Comparison of ENCODE assay signal across 7 mouse cellular contexts in the genomic region with DNA sequence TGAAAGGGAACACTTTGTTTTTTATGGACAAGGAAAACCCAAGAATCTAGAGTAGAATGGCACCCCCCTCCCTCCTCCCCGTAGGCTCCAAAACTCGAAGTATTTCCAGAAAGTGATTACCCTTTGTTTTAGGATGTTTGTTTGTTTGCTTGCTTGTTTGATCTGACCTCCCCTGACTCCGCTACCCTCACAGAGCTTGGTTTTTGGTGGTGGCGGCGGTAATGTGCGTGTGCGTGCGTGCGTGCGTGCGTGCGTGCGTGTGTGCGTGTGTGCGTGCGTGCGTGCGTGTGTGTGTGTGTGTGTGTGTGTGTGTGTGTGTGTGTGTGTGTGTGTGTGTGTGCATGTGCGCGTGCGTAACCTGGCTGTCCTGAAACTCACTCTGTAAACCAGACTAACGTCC.
DNase-seq lines count a peak whose midpoint lies in the region; ATAC-seq and TF ChIP-seq lines count a peak whose summit lies in the region.
"Not testable (repeated sequence)": the region's sequence is repeated elsewhere in the genome, so short reads cannot be mapped to it uniquely, and the experiment has no call there.

No protein-coding gene starts in this region.

- peak overlapping the region; percentile 64 for H3K9ac ChIP-seq in forebrain, embryonic 13.5 days
- not testable (repeated sequence) for H3K9ac ChIP-seq in heart, embryonic 15.5 days; intestine, embryonic 14.5 days (ENCODE audit: low read length); limb, embryonic 12.5 days (replicated peaks); neural tube, embryonic 12.5 days
- peak overlapping the region; percentile 67 for H3K9ac ChIP-seq in lung, embryonic 16.5 days (ENCODE audit: low read length)

- 95% methylated on average over 20 of the region's 22 CpGs for WGBS in cerebellum, adult 2 months
- WGBS in forebrain, embryonic 13.5 days, result 94% methylated on average over 12 of the region's 22 CpGs
- 93% methylated on average over 20 of the region's 22 CpGs for WGBS in heart, embryonic 15.5 days
- 96% methylated on average over 18 of the region's 22 CpGs for WGBS in intestine, embryonic 14.5 days
- WGBS in limb, embryonic 12.5 days, result 90% methylated on average over 18 of the region's 22 CpGs
- WGBS in lung, embryonic 16.5 days, result 86% methylated on average over 18 of the region's 22 CpGs
- WGBS in neural tube, embryonic 12.5 days, result 85% methylated on average over 20 of the region's 22 CpGs

- not testable (repeated sequence) for ATAC-seq in forebrain, embryonic 13.5 days; heart, embryonic 15.5 days (replicated peaks; ENCODE audit: insufficient number of reproducible peaks, insufficient read depth, low FRiP score, low read depth); intestine, embryonic 14.5 days (replicated peaks; ENCODE audit: low FRiP score, low TSS enrichment, low read depth); limb, embryonic 12.5 days (ENCODE audit: insufficient number of reproducible peaks, insufficient read depth, low FRiP score, low TSS enrichment, low read depth); lung, embryonic 16.5 days (ENCODE audit: low read depth)
- 0 out of 2 replicates have a peak, but pooled peaks have one; percentile 10 for ATAC-seq in neural tube, embryonic 12.5 days (ENCODE audit: low FRiP score, low read depth)

- TF ChIP-seq POLR2A in cerebellum, adult 2 months (IDR thresholded peaks at IDR 0.05; ENCODE audit: borderline replicate concordance, insufficient read depth, low read length), result not testable (repeated sequence)

- H3K4me1 ChIP-seq in cerebellum, adult 2 months (ENCODE audit: control insufficient read depth, insufficient read depth, low read length); forebrain, embryonic 13.5 days; heart, embryonic 15.5 days (replicated peaks); intestine, embryonic 14.5 days (replicated peaks; ENCODE audit: control insufficient read depth, insufficient read depth, low read length); lung, embryonic 16.5 days (replicated peaks; ENCODE audit: control insufficient read depth, insufficient read depth, low read length); neural tube, embryonic 12.5 days: not testable (repeated sequence)
- peaks cover 15% of the 10 kb centered on the region; the same call in 1 of the 2 replicates for H3K4me1 ChIP-seq in limb, embryonic 12.5 days (replicated peaks)

- peak overlapping the region; percentile 96 for H3K4me3 ChIP-seq in cerebellum, adult 2 months (replicated peaks; ENCODE audit: insufficient read depth, low read depth, low read length)
- peak overlapping the region; percentile 33 for H3K4me3 ChIP-seq in forebrain, embryonic 13.5 days
- H3K4me3 ChIP-seq in heart, embryonic 15.5 days; limb, embryonic 12.5 days (replicated peaks); neural tube, embryonic 12.5 days: not testable (repeated sequence)
- 0 out of 2 replicates have a peak overlapping the region, but pooled peaks have one; percentile 25 for H3K4me3 ChIP-seq in intestine, embryonic 14.5 days (ENCODE audit: low read depth, low read length)
- H3K4me3 ChIP-seq in lung, embryonic 16.5 days (ENCODE audit: low read length), result peak overlapping the region; percentile 48

- H3K9me3 ChIP-seq in forebrain, embryonic 13.5 days (replicated peaks); heart, embryonic 15.5 days (replicated peaks); intestine, embryonic 14.5 days (ENCODE audit: control insufficient read depth, low read length); limb, embryonic 12.5 days; lung, embryonic 16.5 days (ENCODE audit: control insufficient read depth, low read length); neural tube, embryonic 12.5 days: not testable (repeated sequence)

- H3K27ac ChIP-seq in cerebellum, adult 2 months (ENCODE audit: insufficient read depth, low read length), result 0 out of 2 replicates have a peak overlapping the region, but pooled peaks have one; percentile 62
- peak overlapping the region; percentile 89 for H3K27ac ChIP-seq in forebrain, embryonic 13.5 days
- H3K27ac ChIP-seq in heart, embryonic 15.5 days, result not testable (repeated sequence)
- H3K27ac ChIP-seq in intestine, embryonic 14.5 days (ENCODE audit: low read depth), result peak overlapping the region; percentile 78; the same call in 1 of the 2 replicates
- H3K27ac ChIP-seq in limb, embryonic 12.5 days, result peak overlapping the region; percentile 80
- peak overlapping the region; percentile 79 for H3K27ac ChIP-seq in lung, embryonic 16.5 days (ENCODE audit: low read length)
- H3K27ac ChIP-seq in neural tube, embryonic 12.5 days, result peak overlapping the region; percentile 4; the same call in 1 of the 2 replicates

- H3K27me3 ChIP-seq in cerebellum, adult 2 months (ENCODE audit: control insufficient read depth, insufficient read depth, low read length); forebrain, embryonic 13.5 days; heart, embryonic 15.5 days; intestine, embryonic 14.5 days (replicated peaks; ENCODE audit: control insufficient read depth, insufficient read depth, low read length); limb, embryonic 12.5 days; lung, embryonic 16.5 days (ENCODE audit: control insufficient read depth, insufficient read depth, low read depth, low read length); neural tube, embryonic 12.5 days (replicated peaks): not testable (repeated sequence)

- not testable (repeated sequence) for H3K36me3 ChIP-seq in forebrain, embryonic 13.5 days (ENCODE audit: poor library complexity, severe bottlenecking); heart, embryonic 15.5 days; intestine, embryonic 14.5 days (ENCODE audit: control insufficient read depth, insufficient read depth, low read length); limb, embryonic 12.5 days; lung, embryonic 16.5 days (ENCODE audit: control insufficient read depth, insufficient read depth, low read length); neural tube, embryonic 12.5 days

- TF ChIP-seq CTCF in cerebellum, adult 2 months (IDR thresholded peaks at IDR 0.05; ENCODE audit: borderline replicate concordance, insufficient read depth, low read depth, low read length), result not testable (repeated sequence)

- peak overlapping the region; percentile 61 for H3K4me2 ChIP-seq in forebrain, embryonic 13.5 days
- peak overlapping the region; percentile 62 for H3K4me2 ChIP-seq in heart, embryonic 15.5 days
- peak overlapping the region; percentile 62 for H3K4me2 ChIP-seq in intestine, embryonic 14.5 days (ENCODE audit: low read length)
- not testable (repeated sequence) for H3K4me2 ChIP-seq in limb, embryonic 12.5 days; neural tube, embryonic 12.5 days (replicated peaks)
- H3K4me2 ChIP-seq in lung, embryonic 16.5 days (ENCODE audit: low read depth, low read length), result peak overlapping the region; percentile 66

- not testable (repeated sequence) for DNase-seq in cerebellum, adult 2 months; intestine, embryonic 14.5 days (ENCODE audit: low spot score)
